Mouse (Mus musculus) liver, embryonic 14 days (tissue): ENCODE measurements around the gene Kat7. TPM values are rescaled to one million over a fixed set of nuclear protein-coding genes. Genes with fewer than 3 reads are reported as not detected.

Source experiments
- polyA plus RNA-seq: library from polyadenylated mRNA; depleted of rRNA; stranded (reverse); fragments of >200 nt; gene quantifications from 2 replicates; pipeline ENCODE4 v1.2.3, GENCODE M21; 2012; rRNA removed

Gene Kat7
- polyA plus RNA-seq, result 16.6 and 19.8 TPM in 2 replicates

GRCm38 (mm10) chr11:95310007-95310647 is at the start of gene Kat7:
Kat7 (minus strand) TSS chr11:95310246.

DNA sequence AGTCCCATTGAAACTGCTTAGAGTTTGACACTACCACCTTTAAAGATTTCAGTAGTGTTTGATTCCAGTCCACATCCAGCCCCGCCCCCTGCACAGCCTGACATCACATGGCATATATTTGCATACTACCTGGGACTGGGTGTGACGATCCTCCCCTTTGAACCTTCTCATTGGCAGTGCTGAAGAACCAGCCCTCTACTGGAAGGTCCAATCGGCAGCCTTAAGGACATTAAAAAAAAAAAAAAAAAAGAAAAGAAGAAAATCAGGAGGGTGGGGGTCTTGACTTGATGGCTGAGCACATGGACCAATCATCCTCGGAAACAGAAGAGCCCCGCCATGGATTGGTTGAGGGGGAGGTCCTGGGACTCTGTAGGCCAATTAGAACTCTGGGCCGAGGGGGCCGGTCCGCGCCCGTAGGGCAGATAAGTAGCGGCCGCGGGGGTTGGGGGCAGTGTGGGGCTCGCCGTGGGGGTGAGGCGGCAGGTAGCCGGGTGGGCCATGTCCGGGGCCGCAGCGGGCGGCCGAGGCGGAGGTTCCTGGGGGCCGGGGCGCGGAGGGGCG is 26.6 kb upstream of the Kat7 start, which contains the start of gene Fam117a:
TSS of gene Fam117a (plus strand) at position 451 of the 561 bp plus-strand sequence.

GRCm38 (mm10) chr11:95261178-95261751 is 48.8 kb downstream of the Kat7 start, which contains the start of gene Tac4:
Tac4 (plus strand) TSS chr11:95261529.

Other genes starting within 250 kb of the Kat7 start
- 1.8 TPM in 2 replicates for gene Itga3, start 233.4 kb downstream of the Kat7 start, polyA plus RNA-seq
- gene Dlx3, start 190.1 kb downstream of the Kat7 start, polyA plus RNA-seq, result 0.02 TPM in 1 of 2 replicates, not detected in the other
- 0.06 and 0.09 TPM in 2 replicates for gene Dlx4, start 164.0 kb downstream of the Kat7 start, polyA plus RNA-seq
- gene Tac4, start 48.7 kb downstream of the Kat7 start, polyA plus RNA-seq, result 0.03 TPM in 1 of 2 replicates, not detected in the other
- 79.5 and 101 TPM in 2 replicates for gene Fam117a, start 26.8 kb upstream of the Kat7 start, polyA plus RNA-seq
- 20.9 and 26.3 TPM in 2 replicates for gene Slc35b1, start 74.4 kb upstream of the Kat7 start, polyA plus RNA-seq
- 21.9 and 22.0 TPM in 2 replicates for gene Spop, start 103.8 kb upstream of the Kat7 start, polyA plus RNA-seq
- gene Nxph3, start 204.3 kb upstream of the Kat7 start, polyA plus RNA-seq, result 0.02 and 0.07 TPM in 2 replicates